Mouse (Mus musculus) brain, embryonic 14.5 days (tissue): Measurements from ENCODE around the gene Dbndd1.

ENCODE experiments used
- CTCF ChIP-seq: fragments of 200-500 bp; IDR thresholded peaks from 2 replicates; pipeline ENCODE4 v1.5.1; 2012; ENCODE audit warnings: inconsistent platforms, mild to moderate bottlenecking, moderate library complexity, borderline replicate concordance; ENCODE audit not compliant: insufficient read depth, insufficient read length; ENCODE audit errors: extremely low read depth
- POLR2A ChIP-seq: fragments of 200-500 bp; IDR thresholded peaks from 2 replicates; pipeline ENCODE4 v1.6.1; 2012; ENCODE audit warnings: mild to moderate bottlenecking, inconsistent platforms, borderline replicate concordance; ENCODE audit not compliant: poor library complexity, insufficient read depth, insufficient read length, severe bottlenecking; ENCODE audit errors: extremely low read depth

- TF ChIP-seq POLR2A, result no peak
- no peak for TF ChIP-seq CTCF
Observed at GRCm38 (mm10) chr8:123505695-123506094, 9.6 kb downstream of the Dbndd1 start.
